Mouse (Mus musculus) cerebellum, adult 2 months (tissue): ENCODE results near the gene Nle1.

Experiments
- CTCF ChIP-seq: fragments of 200-500 bp; IDR thresholded peaks from 2 replicates; pipeline ENCODE4 v1.5.1; 2011; ENCODE audit warnings: low read depth, mild to moderate bottlenecking, control low read depth, low read length, moderate library complexity, borderline replicate concordance; ENCODE audit not compliant: insufficient read depth
- POLR2A ChIP-seq: fragments of 200-500 bp; IDR thresholded peaks from 2 replicates; pipeline ENCODE4 v1.6.1; 2011; ENCODE audit warnings: low read length, control low read depth, borderline replicate concordance; ENCODE audit not compliant: insufficient read depth

- TF ChIP-seq CTCF (no peak), POLR2A (no peak)
Measured at GRCm38 (mm10) chr11:82921691-82922090, 13.5 kb upstream of the Nle1 start.
